Mouse (Mus musculus) liver, adult (tissue): ENCODE data around the gene Hes2.

Source experiments
- GATA4 ChIP-seq: IDR thresholded peaks from 2 replicates; pipeline ENCODE4 v1.6.1; 2014; ENCODE audit warnings: mild to moderate bottlenecking, low read length; ENCODE audit not compliant: insufficient replicate concordance

The Hes2 gene

GRCm38 (mm10) chr4:152126026-152126920, 32.4 kb upstream of the Hes2 start:
- TF ChIP-seq GATA4, result no peak

GRCm38 (mm10) chr4:152127884-152128283, 30.8 kb upstream of the Hes2 start:
- TF ChIP-seq GATA4, result no peak

DNA sequence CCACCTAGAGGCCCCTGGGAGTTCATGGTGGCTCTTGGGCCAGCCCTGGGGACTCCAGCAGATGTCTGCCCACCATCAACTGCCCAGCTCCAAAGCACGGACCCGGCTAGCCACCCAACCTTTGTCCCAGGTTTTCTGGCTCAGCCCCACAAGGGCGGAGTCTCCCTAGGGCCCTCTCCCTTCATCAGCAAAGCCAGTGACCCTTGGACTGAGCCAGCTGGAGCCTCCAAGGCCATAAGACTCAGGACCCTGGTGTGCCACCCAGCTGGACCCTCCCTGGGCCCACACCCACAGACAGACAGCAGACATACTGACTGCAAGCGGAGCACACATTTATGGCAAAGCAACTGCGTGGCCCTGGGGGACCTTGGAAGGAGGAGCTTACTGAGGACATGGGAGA, 29.9 kb upstream of the Hes2 start:
- TF ChIP-seq GATA4, result no peak

- TF ChIP-seq GATA4, result no peak
Observed at GRCm38 (mm10) chr4:152129395-152129930, 29.2 kb upstream of the Hes2 start.

- no peak for TF ChIP-seq GATA4
Observed at GRCm38 (mm10) chr4:152130771-152131653, 27.7 kb upstream of the Hes2 start.

GRCm38 (mm10) chr4:152131809-152132771, 26.6 kb upstream of the Hes2 start:
- TF ChIP-seq GATA4, result no peak

DNA sequence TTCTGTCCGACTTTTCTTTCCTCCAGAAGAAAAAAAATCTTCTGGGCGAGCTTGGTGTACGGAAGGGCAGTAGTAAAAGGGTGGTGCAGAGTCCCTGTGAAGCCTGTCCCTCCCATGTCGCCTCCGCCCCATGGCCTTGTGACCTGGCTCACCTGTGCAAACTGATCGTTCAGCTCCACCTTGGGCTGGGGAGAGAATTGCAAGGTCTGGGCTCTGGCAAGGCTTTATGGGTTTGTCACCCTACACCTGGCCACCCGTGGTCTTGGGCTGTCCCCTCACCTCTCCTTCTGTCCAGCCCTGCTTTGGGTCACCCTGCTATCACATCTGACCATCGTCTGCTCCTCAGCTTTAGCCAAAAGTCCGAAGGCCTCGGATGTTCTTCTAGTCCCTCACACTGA, 25.9 kb upstream of the Hes2 start:
- no peak for TF ChIP-seq GATA4

GRCm38 (mm10) chr4:152133213-152133612, 25.5 kb upstream of the Hes2 start:
- TF ChIP-seq GATA4, result no peak

DNA sequence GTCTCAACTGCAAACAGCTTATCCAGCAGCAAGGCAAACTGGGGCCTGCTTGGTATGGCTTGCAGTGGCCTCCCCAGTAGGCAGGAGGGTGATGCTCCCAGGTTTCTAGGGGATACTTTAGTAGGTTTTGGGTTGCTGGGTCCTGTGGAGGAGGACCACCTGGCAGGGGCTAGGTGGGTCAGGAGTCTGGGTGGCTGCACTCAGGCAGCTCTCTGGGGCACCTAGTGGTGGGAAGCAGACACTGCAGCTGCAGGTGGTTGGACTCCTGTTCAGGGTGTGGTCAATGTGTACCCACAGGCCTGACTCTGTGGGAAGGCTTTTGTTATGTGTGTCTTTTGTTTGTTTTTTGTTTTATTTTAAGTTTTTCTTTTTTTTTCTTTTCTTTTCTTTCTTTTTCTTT, 24.2 kb upstream of the Hes2 start:
- TF ChIP-seq GATA4, result no peak

DNA sequence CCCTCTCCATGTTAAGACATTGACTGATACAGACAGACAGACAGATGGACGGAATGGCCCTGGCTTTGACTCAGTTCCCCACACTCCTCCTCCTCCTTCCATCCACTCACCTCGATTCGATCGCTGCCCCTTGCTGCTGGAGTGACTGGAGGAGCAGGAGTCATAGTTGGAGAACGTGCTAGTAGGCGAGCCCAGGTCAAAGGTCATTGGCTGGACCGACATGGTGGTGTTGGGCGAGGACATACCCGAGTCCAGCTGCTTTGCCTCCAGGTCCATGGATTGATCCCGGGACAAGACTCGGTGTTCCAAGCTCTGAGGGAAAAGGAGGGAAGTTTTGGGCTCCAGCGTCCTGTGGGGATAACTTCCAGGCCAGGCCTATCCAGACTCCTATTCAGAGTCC, 23.3 kb upstream of the Hes2 start:
- TF ChIP-seq GATA4, result no peak

DNA sequence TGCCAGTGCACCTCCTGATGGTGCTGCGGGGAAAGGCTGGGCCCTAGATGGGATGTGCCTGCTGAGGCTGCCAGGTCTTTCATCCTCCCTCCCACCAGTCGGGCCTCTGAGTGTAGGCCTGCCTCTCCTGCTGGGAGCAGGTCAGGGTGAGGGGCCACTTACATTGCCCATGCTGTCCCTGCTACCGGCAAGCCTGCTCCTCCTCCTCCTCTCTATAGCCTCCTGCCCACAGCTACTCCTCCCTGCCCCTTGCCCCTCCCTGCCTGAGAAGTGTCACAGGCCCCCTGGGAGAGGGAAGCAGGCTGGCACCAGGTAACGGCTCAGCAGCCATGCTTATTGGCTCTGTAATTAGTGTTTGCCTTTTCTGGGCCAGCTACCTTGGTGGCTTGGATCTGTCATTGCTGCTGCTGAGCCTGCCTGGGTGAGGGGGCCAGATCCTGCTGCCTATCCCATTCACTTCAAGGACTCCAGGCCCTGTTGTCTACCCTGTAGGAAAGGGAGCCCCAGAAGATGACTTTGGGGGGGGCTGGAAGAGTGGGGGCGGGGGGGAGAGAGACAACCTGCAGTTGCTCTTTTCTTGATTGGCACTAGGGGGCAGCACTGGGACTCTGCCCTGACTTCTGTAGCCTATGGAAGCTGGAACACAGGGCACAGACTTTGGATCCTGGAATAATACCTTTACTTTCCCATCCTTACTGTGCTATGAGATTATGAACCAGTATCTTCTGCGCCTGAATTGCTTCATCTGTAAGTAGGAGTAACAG, 22.4 kb upstream of the Hes2 start:
- no peak for TF ChIP-seq GATA4

- TF ChIP-seq GATA4, result no peak
Observed at GRCm38 (mm10) chr4:152136876-152137250, 21.8 kb upstream of the Hes2 start.

GRCm38 (mm10) chr4:152138497-152139260, 20.0 kb upstream of the Hes2 start:
- no peak for TF ChIP-seq GATA4
